Mouse (Mus musculus) embryonic facial prominence, embryonic 11.5 days (tissue): ENCODE measurements around the gene Gm28539. TPM values are rescaled to one million over a fixed set of nuclear protein-coding genes. Genes with fewer than 3 reads are reported as not detected.

Source experiments
- ATAC-seq: fragments of 200-750 bp; cut with Nextera tagmentation; replicated peaks from 2 replicates; pipeline ENCODE4 v1.8.0; 2017; ENCODE audit warnings: low read depth; ENCODE audit not compliant: insufficient number of reproducible peaks, low FRiP score, low TSS enrichment
- DNase-seq: peaks from one replicate; pipeline ENCODE4 v3.0.0-alpha.2; 2015; ENCODE audit warnings: low spot score
- H3K27ac ChIP-seq: fragments of 300-500 bp; sonication (generic); replicated peaks from 2 replicates; pipeline ENCODE4 v1.5.1; 2014; ENCODE audit warnings: mild to moderate bottlenecking, low read depth, low read length, control low read depth
- H3K27me3 ChIP-seq: fragments of 300-500 bp; sonication (generic); 2 replicates; pipeline ENCODE4 v1.6.1; 2014; ENCODE audit warnings: mild to moderate bottlenecking, low read length, moderate library complexity, mixed read lengths; ENCODE audit not compliant: control insufficient read depth, insufficient read depth
- H3K36me3 ChIP-seq: fragments of 300-500 bp; sonication (generic); replicated peaks from 2 replicates; pipeline ENCODE4 v1.6.1; 2014; ENCODE audit warnings: low read depth, mild to moderate bottlenecking, low read length, moderate library complexity, mixed read lengths; ENCODE audit not compliant: control insufficient read depth, insufficient read depth
- H3K4me1 ChIP-seq: fragments of 300-500 bp; sonication (generic); 2 replicates; pipeline ENCODE4 v1.6.1; 2014; ENCODE audit warnings: low read length, mixed read lengths; ENCODE audit not compliant: control insufficient read depth, insufficient read depth
- H3K4me2 ChIP-seq: fragments of 300-500 bp; sonication (generic); 2 replicates; pipeline ENCODE4 v1.6.1; 2014; ENCODE audit warnings: low read depth, mild to moderate bottlenecking, control low read depth, low read length, moderate library complexity
- H3K4me3 ChIP-seq: fragments of 300-500 bp; sonication (generic); 2 replicates; pipeline ENCODE4 v1.5.1; 2014; ENCODE audit warnings: low read depth, low read length, control low read depth
- H3K9ac ChIP-seq: fragments of 300-500 bp; sonication (generic); replicated peaks from 2 replicates; pipeline ENCODE4 v1.6.1; 2014; ENCODE audit warnings: mild to moderate bottlenecking, control low read depth, low read length
- H3K9me3 ChIP-seq: fragments of 300-500 bp; sonication (generic); replicated peaks from 2 replicates; pipeline ENCODE4 v1.6.1; 2016; ENCODE audit warnings: mild to moderate bottlenecking, low read length, inconsistent platforms, mixed read lengths; ENCODE audit not compliant: control insufficient read depth
- WGBS: fragments of 180-500 bp; shearing (Covaris S2); extraction: QIAGEN DNeasy Blood & Tissue Kit; methylation state at CpG from one replicate; pipeline ENCODE4 v1.1.7; 2014; 5-methylcytosine and 5-hydroxymethylcytosine counted together
- polyA plus RNA-seq: library from polyadenylated mRNA; unstranded; fragments of >200 nt; fragmentation: Nextera tagmentation; extraction: Ambion mirVana; gene quantifications from 2 replicates; pipeline ENCODE4 v1.2.1, GENCODE M21; 2014

The Gm28539 gene
- not detected in 2 replicates for polyA plus RNA-seq

GRCm38 (mm10) chr16:18836468-18837208 lies at the start of gene Gm28539, which contains the start of gene 2510002D24Rik:
TSS of gene Gm28539 (plus strand) at chr16:18836584.
TSS of gene 2510002D24Rik (plus strand) at chr16:18836578.
- DNase-seq (peak; percentile 94), ATAC-seq (peak; percentile 99)
- peak within 1 kb of the TSS; percentile 91 for H3K9ac ChIP-seq
- no peak within 1 kb of the TSS; the same call in 1 of the 2 replicates for H3K27ac ChIP-seq
- no peaks in the 10 kb centered on the region for H3K4me1 ChIP-seq
- peak within 1 kb of the TSS; percentile 61 for H3K4me2 ChIP-seq
- H3K9me3 ChIP-seq: no peaks in the 10 kb centered on the region
- no peaks in the 10 kb centered on the region; the same call in 1 of the 2 replicates for H3K36me3 ChIP-seq
- H3K4me3 ChIP-seq: peak within 1 kb of the TSS; percentile 88
- under 1% methylated on average over 46 of the region's 46 CpGs for WGBS
- H3K27me3 ChIP-seq: no peaks in the 10 kb centered on the region

GRCm38 (mm10) chr16:18786652-18787051 lies 49.7 kb upstream of the Gm28539 start:
- ATAC-seq: no peak; the same call in 1 of the 2 replicates
- no peaks in the 10 kb centered on the region for H3K9me3 ChIP-seq
- no peaks in the 10 kb centered on the region for H3K4me1 ChIP-seq
- no peak overlapping the region for H3K4me3 ChIP-seq
- WGBS: 94% methylated on average over 10 of the region's 10 CpGs
- no peak overlapping the region for H3K9ac ChIP-seq
- no peaks in the 10 kb centered on the region for H3K27me3 ChIP-seq
- no peak for DNase-seq
- no peak overlapping the region for H3K27ac ChIP-seq
- H3K36me3 ChIP-seq: peaks cover 4% of the 10 kb centered on the region
- no peak overlapping the region for H3K4me2 ChIP-seq

GRCm38 (mm10) chr16:18788627-18789406 lies 47.6 kb upstream of the Gm28539 start:
- ATAC-seq (no peak), DNase-seq (no peak)
- Histone ChIP-seq H3K9ac (no peak overlapping the region), H3K4me1 (no peaks in the 10 kb centered on the region), H3K9me3 (no peaks in the 10 kb centered on the region), H3K27me3 (no peaks in the 10 kb centered on the region), H3K27ac (no peak overlapping the region), H3K4me2 (no peak overlapping the region), H3K36me3 (peaks cover 10% of the 10 kb centered on the region), H3K4me3 (no peak overlapping the region)
- WGBS: 89% methylated on average over 10 of the region's 10 CpGs

GRCm38 (mm10) chr16:18795223-18795899 lies 41.0 kb upstream of the Gm28539 start:
- Histone ChIP-seq H3K4me1 (no peaks in the 10 kb centered on the region), H3K4me2 (no peak overlapping the region), H3K27me3 (no peaks in the 10 kb centered on the region), H3K36me3 (peaks cover 13% of the 10 kb centered on the region), H3K9me3 (no peaks in the 10 kb centered on the region), H3K9ac (no peak overlapping the region), H3K27ac (no peak overlapping the region), H3K4me3 (no peak overlapping the region)
- ATAC-seq (no peak), DNase-seq (no peak)
- WGBS: 90% methylated on average over 11 of the region's 11 CpGs

GRCm38 (mm10) chr16:18796645-18797044 lies 39.7 kb upstream of the Gm28539 start:
- no peak for DNase-seq
- Histone ChIP-seq H3K36me3 (peaks cover 10% of the 10 kb centered on the region), H3K4me1 (no peaks in the 10 kb centered on the region), H3K4me3 (no peak overlapping the region), H3K27ac (no peak overlapping the region), H3K27me3 (no peaks in the 10 kb centered on the region), H3K9me3 (no peaks in the 10 kb centered on the region), H3K9ac (no peak overlapping the region), H3K4me2 (no peak overlapping the region)
- ATAC-seq: no peak
- 89% methylated on average over 7 of the region's 7 CpGs for WGBS

- Histone ChIP-seq H3K27ac (no peak overlapping the region), H3K4me2 (no peak overlapping the region), H3K27me3 (no peaks in the 10 kb centered on the region), H3K4me1 (no peaks in the 10 kb centered on the region), H3K4me3 (no peak overlapping the region), H3K9ac (no peak overlapping the region), H3K9me3 (no peaks in the 10 kb centered on the region), H3K36me3 (peaks cover 7% of the 10 kb centered on the region)
- no peak for DNase-seq
- ATAC-seq: no peak
- 88% methylated on average over 5 of the region's 5 CpGs for WGBS
Observed at GRCm38 (mm10) chr16:18798151-18798550, 38.2 kb upstream of the Gm28539 start.

GRCm38 (mm10) chr16:18798841-18799240 lies 37.5 kb upstream of the Gm28539 start:
- peaks cover 4% of the 10 kb centered on the region for H3K36me3 ChIP-seq
- peak; percentile 63 for ATAC-seq
- H3K4me3 ChIP-seq: no peak overlapping the region
- no peaks in the 10 kb centered on the region for H3K4me1 ChIP-seq
- peak; percentile 43 for DNase-seq
- no peak overlapping the region for H3K27ac ChIP-seq
- H3K4me2 ChIP-seq: no peak overlapping the region
- WGBS: 77% methylated on average over 2 of the region's 2 CpGs
- H3K9me3 ChIP-seq: no peaks in the 10 kb centered on the region
- no peak overlapping the region for H3K9ac ChIP-seq
- no peaks in the 10 kb centered on the region for H3K27me3 ChIP-seq
